Mouse (Mus musculus): ENCODE results near the gene Ralgapa1.
"Not testable (repeated sequence)": the region's sequence is repeated elsewhere in the genome, so short reads cannot be mapped to it uniquely, and the experiment has no call there.

The Ralgapa1 gene

DNA sequence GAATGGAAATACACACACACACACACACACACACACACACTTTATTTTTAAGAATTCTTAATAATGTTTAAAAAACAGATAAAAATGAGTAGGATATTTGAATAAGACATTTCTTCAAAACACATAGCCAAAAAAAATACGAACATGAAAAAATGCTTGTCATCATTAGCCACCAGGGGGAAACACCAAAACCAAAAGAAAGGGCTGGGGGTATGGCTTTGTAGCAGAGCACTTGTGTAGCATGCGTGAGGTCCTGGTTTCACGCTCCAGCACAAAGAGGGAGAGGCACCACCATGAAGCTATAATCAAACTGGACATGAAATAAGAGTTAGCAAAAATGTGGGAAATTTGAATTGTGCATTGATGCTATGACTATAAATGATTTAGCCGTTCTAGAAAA lies 19.8 kb downstream of the Ralgapa1 start:
- in situ Hi-C loops (cut with MseI, MboI) = no loop called here

DNA sequence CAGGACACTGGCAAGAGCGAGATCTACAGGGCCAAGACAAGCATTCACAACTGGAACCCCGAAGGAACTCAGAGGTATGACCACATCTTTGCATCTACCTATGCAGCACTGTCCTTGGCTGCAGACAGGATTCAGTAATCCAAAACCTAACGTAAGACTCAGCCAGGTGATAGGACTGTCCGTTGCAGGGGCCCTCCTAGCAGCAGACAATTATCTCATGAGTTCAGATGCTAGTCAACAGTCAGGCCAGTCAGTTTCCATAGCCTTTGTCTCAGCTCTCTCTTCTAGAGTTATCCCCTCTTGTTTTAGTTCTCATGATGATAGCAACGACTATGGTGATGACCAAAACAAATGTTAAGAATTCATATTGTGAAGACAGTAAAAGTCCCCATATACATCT lies 20.8 kb downstream of the Ralgapa1 start:
- in situ Hi-C loops (cut with MseI, MboI) = no loop called here

DNA sequence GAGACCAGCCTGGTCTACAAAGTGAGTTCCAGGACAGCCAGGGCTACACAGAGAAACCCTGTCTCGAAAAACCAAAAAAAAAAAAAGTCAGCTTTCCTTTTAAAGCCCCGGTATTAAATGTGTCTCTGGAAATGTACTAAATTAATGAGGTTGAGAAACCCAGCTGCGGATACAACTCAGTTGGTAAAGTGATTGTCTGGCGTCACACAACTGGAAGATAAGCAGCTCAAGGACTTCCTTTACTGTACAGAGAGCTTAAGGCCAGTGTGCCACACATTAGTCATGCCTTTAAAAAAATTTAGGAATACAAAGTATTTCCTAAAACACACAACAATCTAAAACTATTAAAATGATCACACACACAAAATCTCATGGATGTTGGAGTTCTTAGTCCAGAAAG lies 22.2 kb downstream of the Ralgapa1 start:
- in situ Hi-C loops (cut with MseI, MboI) = no loop called here

DNA sequence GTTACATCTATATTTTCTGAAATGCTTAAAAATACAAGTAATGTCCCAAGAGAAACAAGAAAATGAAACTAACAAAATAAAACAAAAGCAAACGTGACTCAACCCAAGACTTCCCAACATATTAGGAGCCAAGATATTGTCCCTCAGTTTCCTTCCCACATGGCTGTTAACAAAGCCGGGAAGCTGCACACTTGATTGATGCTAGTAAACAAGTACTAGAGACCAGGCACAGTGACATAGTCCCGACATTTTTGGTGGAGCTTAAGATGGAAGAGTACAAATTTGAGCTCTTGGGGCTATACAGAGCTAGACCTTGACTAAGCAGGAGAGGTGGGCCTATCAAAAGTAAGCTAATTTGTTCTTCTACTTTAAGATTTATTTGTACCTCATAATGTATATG lies 23.9 kb downstream of the Ralgapa1 start:
- in situ Hi-C loops (cut with MseI, MboI) = no loop called here

DNA sequence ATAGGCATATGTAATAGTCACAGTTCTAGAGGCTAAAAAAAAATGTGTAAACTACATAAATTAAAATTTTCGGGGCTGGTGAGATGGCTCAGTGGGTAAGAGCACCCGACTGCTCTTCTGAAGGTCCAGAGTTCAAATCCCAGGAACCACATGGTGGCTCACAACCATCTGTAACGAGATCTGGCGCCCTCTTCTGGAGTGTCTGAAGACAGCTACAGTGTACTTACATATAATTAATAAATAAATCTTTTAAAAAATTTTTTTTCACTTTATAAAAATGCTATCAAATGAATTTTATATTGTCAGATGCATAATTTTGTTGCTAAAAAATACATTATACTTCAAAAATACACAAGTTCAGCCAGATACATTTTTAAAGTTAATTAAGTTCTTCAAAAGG lies 26.5 kb downstream of the Ralgapa1 start:
- in situ Hi-C loops (cut with MseI, MboI) = not testable (repeated sequence)

- in situ Hi-C loops (cut with MseI, MboI) = no loop called here
Measured at GRCm38 (mm10) chr12:55785252-55785651, 35.7 kb downstream of the Ralgapa1 start.

- in situ Hi-C loops (cut with MseI, MboI) = no loop called here
Measured at GRCm38 (mm10) chr12:55782662-55783061, 38.3 kb downstream of the Ralgapa1 start.

- in situ Hi-C loops (cut with MseI, MboI) = no loop called here
Measured at GRCm38 (mm10) chr12:55778301-55778700, 42.7 kb downstream of the Ralgapa1 start.

DNA sequence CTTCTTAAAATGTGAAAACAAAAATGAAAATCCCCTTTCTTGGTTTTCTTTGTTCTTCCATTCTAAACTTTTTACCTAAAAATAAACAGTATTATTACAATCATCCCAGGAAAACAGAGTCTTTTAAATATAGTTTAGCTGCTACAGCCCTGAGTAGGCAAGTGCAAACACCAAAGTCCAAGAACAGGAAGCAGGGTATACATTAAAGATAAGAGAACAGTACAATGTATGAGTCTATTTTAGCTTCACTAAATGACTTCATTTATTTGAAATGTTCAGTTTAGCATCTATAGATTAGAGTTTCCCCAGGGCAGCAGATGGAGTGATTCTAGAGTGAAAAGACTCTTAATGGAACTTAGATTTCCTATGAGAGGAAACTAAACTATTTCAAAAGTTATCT lies 43.6 kb downstream of the Ralgapa1 start:
- in situ Hi-C loops (cut with MseI, MboI) = no loop called here

- in situ Hi-C loops (cut with MseI, MboI) = no loop called here
Measured at GRCm38 (mm10) chr12:55774316-55774715, 46.7 kb downstream of the Ralgapa1 start.

- in situ Hi-C loops (cut with MseI, MboI) = loop anchor here in 1 of 2 experiments (10.0 kb wide), 1 partner anchor 196 kb away; no protein-coding TSS in a partner anchor
Measured at GRCm38 (mm10) chr12:55720319-55720718, 100.6 kb downstream of the Ralgapa1 start.

DNA sequence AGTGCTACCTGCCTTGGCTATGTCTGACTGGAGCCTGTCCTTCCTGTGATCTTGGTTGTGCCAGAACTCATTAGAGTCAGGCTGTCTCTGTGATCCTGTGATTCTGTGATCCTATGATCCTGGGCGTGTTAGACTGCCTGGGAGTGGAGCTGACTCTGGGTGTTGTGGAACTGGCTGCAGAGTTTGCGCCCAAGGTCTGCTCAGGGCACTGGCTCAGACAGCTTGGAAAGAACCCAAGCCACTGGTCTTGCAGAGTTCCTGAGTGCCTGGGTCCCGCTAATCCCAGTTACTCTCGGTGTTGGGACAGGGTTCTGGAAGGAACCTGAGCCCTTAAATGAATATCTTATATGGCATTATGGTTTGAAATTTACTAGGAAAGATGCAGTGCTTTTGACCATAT lies 115.1 kb downstream of the Ralgapa1 start:
- in situ Hi-C loops (cut with MseI, MboI) = no loop called here

GRCm38 (mm10) chr12:55666699-55667098 lies 154.3 kb downstream of the Ralgapa1 start:
- in situ Hi-C loops (cut with MseI, MboI) = no loop called here

DNA sequence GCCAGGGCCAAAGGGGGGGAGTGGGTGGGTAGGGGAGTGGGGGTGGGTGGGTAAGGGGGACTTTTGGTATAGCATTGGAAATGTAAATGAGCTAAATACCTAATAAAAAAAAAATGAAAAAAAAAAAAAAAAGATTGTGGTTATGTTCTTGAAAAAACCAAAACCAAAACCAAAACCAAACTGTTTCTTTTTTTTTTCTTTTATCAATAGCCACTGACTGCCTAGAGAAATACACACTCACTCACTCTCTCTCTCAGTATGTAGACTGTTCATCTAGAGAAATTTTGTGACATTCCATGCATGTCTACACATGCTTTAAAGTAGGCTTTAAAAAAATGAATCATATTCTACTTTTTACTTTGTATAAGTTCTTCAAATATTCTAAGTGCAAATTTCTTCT lies 157.8 kb downstream of the Ralgapa1 start:
- in situ Hi-C loops (cut with MseI, MboI) = not testable (repeated sequence)

DNA sequence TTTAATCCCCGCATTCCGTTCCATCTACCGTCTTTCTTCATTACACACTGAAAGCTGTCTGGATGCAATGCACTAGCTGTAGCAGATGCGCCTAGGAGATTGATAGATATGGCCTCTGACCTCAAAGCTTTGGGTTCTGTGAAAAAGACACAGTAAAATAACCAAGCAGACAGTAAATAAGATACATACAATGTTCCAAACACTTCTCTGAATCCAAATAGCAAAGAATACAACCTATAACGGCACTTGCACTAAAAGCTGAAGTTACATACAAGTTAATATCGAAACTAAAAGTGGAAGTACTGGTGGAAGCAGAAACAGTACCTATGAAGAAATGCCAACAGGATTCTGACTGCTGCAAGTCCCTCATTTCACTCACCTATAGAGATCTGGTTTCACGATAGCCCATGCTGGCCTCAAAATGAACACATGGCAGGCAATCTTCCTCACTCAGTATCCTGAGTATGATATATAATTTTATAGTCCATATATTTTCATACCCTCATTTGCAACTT lies 172.9 kb downstream of the Ralgapa1 start:
- in situ Hi-C loops (cut with MseI, MboI) = no loop called here

GRCm38 (mm10) chr12:55626711-55627110 lies 194.3 kb downstream of the Ralgapa1 start:
- in situ Hi-C loops (cut with MseI, MboI) = no loop called here

DNA sequence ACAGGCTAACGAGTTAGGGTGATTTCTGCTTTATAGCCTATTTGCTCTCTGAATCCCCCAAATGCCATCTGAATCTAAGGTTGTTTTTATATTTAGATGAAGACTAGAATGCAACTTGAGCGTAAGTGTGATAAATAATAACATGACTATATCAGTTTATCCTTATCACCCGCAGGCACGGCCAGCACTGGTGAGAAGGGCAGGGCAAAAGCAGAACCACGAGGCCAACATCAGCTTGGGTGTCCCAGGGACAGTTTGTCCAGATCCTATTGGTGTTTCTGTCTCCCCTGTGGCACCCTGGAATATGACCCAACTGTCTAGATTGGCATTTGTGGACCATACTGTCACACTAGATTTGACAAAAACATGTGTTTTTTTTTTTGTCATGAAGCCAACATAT lies 197.7 kb downstream of the Ralgapa1 start:
- in situ Hi-C loops (cut with MseI, MboI) = no loop called here

GRCm38 (mm10) chr12:55622615-55623245 lies 198.2 kb downstream of the Ralgapa1 start:
- in situ Hi-C loops (cut with MseI, MboI) = no loop called here

- in situ Hi-C loops (cut with MseI, MboI) = no loop called here
Measured at GRCm38 (mm10) chr12:55620321-55620720, 200.6 kb downstream of the Ralgapa1 start.

DNA sequence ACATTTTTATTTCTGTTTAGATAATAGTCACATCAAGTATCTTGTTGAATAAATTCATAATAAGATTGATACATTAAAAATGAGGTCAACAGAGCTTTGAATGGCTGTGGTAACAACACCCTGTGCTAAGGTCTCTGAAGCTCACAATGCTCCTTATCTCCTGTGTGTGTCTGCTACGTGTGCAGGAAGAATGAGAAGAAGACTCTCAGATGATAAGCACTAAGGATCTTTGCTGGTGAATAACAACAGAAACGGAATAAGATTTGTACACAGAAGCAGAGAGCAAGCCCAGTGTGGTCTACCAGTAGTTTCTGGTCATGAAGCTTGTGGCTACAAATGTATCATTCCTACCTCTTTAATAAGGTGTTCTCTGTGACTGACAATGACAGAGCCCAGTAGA lies 210.2 kb downstream of the Ralgapa1 start:
- in situ Hi-C loops (cut with MseI, MboI) = no loop called here

DNA sequence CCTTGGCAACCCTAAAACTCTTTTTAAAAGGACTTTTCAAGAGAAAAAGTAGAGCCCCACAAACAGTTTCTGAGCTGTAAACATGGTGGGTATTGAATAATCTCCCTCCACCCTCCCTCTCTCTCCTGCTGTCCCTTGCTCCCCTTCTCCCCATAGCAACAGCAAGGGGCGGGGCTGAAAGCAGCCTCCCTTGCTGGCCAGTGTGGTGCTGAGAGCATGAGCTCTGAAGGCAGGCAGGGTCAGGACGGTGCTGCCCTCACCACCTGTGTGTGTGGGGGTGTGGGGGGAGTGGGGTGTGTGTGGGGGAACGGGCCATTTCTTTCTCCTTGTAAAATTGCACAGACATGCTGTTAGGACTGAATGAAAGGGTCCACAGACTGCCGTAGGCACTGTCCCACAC lies 213.1 kb downstream of the Ralgapa1 start:
- in situ Hi-C loops (cut with MseI, MboI) = no loop called here

DNA sequence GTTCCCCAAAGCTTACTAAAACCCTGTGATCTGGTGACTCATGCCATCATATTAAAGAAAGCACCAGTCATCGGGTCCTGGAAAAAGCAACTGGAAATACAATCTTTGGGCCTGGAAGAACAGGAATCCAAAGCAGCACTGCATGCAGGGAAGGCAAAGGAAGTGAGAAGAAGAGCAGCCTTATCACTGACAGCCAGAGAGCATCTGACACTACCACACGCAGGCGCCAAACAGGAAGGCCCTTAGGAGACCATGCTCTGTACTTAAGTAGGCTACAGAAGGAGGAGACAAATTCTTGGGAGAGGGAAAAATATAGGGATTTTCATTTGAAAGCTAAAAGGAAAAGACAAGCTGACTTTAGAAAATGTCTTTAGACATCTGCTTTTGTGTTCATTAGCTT lies 216.6 kb downstream of the Ralgapa1 start:
- in situ Hi-C loops (cut with MseI, MboI) = no loop called here

DNA sequence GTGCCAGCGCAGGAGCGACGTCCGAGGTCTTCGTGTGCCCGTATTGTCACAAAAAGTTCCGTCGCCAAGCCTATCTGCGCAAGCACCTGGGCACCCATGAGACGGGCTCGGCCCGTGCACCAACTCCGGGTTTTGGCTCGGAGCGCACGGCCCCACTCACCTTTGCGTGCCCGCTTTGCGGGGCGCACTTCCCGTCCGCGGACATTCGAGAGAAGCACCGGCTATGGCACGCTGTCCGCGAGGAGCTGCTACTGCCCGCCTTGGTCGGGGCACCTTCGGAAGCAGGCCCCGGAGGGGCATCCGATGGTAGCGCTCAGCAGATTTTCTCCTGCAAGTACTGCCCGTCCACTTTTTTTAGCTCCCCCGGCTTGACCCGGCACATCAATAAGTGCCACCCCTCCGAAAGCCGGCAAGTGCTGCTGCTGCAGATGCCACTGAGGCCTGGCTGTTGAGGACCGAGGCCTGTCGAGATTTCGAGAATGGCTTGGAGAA lies 220.4 kb downstream of the Ralgapa1 start:
- in situ Hi-C loops (cut with MseI, MboI) = no loop called here

Measured in mouse trophoblast stem cell (cell line).